Mouse (Mus musculus): ENCODE measurements around the gene Lrrn1.

The Lrrn1 gene

GRCm38 (mm10) chr6:107583759-107584383, 54.3 kb downstream of the Lrrn1 start:
- DNase-seq (ENCODE audit: low spot score in 2 of 2), result no peak

- DNase-seq (ENCODE audit: low spot score in 2 of 2), result no peak
Measured at GRCm38 (mm10) chr6:107605151-107605550, 75.6 kb downstream of the Lrrn1 start.

GRCm38 (mm10) chr6:107614288-107614687, 84.7 kb downstream of the Lrrn1 start:
- DNase-seq (ENCODE audit: low spot score in 2 of 2), result no peak

Measured in spleen, postnatal 14 days (tissue).